Mouse (Mus musculus): ENCODE data around the gene Itpk1. TPM values are rescaled to one million over a fixed set of nuclear protein-coding genes. Genes with fewer than 3 reads are reported as not detected.

The Itpk1 gene
- total RNA-seq, 2 experiments from 2014 or later, result 1.2 to 5.3 TPM

GRCm38 (mm10) chr12:102670848-102671247 lies 33.9 kb downstream of the Itpk1 start:
- ATAC-seq (replicated peaks; ENCODE audit: low FRiP score, poor library complexity, severe bottlenecking), result 0 out of 2 replicates have a peak, but pooled peaks have one; percentile 58

DNA sequence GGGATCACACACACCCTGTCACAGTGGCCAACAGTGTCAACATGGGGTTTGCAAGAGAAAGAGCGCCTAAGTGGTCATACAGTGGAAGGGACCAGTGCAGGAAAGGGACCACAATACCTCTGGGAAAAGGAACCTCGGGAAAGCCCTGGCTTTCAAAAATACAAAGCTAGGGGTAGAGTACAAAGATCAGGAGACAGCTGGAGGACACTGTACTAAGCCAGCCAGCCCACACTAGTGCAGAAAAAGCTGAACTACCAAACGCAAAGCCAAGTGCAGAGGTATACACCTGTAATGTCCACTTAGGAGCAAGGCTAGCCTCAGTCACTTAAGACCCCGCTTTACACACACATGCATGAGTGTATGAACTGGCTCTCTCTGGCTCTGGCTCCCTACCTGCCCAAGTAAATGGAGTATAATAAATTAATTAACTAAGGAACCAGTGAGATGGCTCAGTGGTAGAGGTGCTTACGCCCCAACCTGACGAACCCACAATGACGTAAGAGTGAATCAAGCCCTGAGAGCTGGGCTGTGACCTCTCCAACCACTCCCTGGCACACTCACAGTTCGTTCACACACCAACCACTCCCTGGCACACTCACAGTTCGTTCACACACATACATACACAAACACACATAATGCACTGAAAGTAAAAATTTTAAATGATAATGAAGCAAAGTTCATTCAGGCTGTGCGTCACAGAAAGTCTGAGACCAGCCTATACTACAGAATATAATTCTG lies 39.1 kb downstream of the Itpk1 start:
- no peak for ATAC-seq (replicated peaks; ENCODE audit: low FRiP score, poor library complexity, severe bottlenecking)

GRCm38 (mm10) chr12:102664052-102664448 lies 40.7 kb downstream of the Itpk1 start:
- no peak for ATAC-seq (replicated peaks; ENCODE audit: low FRiP score, poor library complexity, severe bottlenecking)

DNA sequence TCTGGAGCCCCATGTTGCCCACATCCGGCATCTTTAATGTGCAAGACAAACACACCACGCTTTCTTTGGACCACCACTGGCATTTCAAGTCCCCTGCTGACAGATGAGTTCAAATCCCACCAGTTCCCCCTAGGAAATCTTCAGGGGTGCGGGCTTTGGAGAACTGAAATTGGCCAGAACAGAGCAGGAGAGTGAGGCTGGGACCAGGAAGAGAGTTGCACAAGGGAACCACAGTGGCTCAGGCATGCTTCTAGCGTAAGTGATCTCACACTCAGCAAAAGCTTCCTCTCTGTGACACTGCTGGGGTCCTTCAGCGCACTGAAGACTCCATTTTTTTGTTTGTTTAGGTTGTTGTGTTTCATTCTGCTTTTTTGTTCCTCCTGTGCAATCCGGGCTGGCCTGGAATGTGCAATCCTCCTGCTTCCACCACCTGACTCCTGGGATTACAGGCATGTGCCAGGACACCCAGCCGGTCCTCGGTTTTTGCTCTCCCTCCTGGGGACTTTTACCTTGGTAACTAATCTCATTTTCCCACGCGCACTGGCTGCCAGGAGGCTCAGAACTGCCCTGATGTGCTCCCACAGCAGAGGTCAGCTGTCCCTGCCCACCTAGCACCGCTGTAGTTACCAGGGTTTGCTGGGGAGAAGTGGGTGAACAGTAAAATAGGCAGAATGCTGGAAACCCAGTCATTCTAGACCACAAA lies 41.2 kb downstream of the Itpk1 start:
- ATAC-seq (replicated peaks; ENCODE audit: low FRiP score, poor library complexity, severe bottlenecking), result no peak

GRCm38 (mm10) chr12:102661772-102662171 lies 43.0 kb downstream of the Itpk1 start:
- no peak for ATAC-seq (replicated peaks; ENCODE audit: low FRiP score, poor library complexity, severe bottlenecking)

- ATAC-seq (replicated peaks; ENCODE audit: low FRiP score, poor library complexity, severe bottlenecking), result no peak
These were observed 43.7 kb downstream of the Itpk1 start for GRCm38 (mm10) chr12:102660906-102661651.

DNA sequence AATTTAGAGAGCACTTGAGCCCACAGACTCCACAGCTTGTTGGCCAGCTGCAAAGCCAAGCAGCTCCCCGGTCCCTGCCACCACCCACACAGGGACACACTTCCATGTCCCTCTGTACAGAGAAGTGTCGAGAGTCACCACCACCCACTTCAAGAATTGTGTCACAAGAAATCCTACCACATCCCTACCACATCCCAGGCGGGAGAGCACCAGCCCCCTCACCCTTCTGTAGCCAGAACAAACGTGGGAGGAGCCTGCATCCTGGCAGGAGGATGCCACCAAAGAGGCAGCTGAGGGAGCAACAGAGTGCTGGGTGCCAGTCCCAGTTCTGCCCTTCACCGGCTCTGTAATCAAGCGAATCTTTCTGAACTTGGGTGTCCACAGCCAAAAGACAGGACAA lies 51.7 kb downstream of the Itpk1 start:
- no peak for ATAC-seq (replicated peaks; ENCODE audit: low FRiP score, poor library complexity, severe bottlenecking)

DNA sequence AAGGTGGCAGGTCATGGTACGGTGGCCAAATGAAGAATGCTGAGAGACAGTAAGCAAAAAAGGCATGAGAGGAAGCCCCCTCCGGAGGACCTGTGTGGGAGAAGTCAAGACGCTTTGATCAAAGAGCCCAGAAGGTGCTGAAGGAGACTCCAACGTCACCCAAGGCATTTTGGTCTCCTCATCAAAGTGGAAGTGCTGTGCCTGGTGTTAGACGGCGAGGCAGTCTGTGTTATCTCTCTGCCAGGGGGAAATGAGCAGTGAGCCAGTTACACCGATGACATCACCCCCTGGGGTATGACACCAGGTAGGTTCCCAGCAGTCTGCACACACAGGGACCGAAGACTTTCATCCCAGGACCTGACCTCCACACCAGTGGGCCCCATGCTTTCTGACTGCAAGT lies 52.3 kb downstream of the Itpk1 start:
- no peak for ATAC-seq (replicated peaks; ENCODE audit: low FRiP score, poor library complexity, severe bottlenecking)

DNA sequence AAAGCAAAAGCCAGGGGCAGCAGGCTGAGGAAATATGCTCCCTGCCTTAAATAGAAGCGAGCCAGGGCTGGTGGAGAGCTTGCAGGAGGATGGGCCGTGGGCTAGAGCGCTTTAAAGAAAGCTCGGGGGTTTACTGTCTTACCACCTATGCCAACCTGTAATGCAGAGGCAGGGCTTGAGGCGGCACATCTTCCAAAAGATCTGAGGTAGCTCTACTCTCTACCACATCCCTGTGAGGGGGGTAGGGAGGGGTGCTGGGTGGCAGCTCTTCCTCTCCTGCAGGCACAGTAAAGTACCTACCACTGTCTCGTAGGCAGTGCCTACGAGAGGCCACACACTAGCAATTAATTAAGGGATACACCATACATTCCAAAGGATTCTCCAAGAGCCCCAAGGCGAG lies 52.9 kb downstream of the Itpk1 start:
- no peak for ATAC-seq (replicated peaks; ENCODE audit: low FRiP score, poor library complexity, severe bottlenecking)

DNA sequence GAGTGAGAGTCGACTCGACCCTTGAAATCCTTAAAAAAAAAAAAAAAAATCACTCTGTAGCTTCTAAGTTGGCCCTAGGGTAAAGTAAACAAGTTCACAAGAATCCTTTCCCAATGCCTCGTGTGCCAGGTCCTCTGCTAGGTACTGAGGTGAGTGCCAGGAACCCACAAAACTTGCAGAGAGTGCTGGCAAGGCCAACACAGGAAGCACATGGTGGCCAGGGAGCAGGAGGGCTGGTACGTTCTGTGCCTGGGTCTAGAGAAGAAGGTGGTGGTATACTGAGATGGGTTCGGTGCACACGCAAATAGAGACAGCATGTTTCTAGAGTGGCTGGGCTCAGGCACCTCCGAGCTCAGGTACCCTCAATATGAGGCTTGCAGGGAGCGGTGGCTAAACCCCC lies 53.3 kb downstream of the Itpk1 start:
- no peak for ATAC-seq (replicated peaks; ENCODE audit: low FRiP score, poor library complexity, severe bottlenecking)

GRCm38 (mm10) chr12:102650649-102651048 lies 54.1 kb downstream of the Itpk1 start:
- ATAC-seq (replicated peaks; ENCODE audit: low FRiP score, poor library complexity, severe bottlenecking), result no peak

DNA sequence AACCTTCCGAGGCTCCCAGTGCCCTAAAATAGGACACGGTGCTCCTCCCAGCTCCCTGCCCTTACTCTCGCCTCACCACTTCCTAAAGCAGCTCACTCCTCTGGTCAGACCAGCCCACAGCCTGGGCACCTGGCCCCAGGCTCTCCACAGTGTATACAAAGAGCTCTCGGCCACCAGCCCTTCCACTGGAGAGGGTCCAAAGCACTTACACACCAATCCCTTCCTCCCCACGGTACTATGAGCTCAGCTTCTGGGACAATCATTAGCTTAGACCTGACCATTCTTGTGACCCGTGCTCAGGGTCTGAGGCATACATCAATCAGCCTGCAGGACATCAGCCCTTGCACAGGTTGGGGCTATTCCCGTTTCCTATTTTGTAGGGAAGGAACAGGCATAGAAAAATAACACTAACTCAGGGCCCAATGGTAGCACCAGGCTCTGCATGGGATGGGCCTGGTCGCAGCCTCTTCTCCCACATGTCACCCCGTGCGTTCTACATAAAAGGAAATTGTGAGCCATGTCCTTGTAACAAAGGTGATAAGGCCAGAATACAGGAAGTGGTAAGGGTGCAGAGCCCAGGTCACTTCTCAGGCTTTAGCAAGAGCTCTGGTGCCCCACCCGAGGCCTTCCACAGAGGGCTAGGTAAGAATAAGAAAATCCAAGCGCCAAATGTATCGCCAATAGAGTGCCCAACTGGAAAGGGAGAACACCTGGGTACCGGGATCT lies 56.7 kb downstream of the Itpk1 start:
- no peak for ATAC-seq (replicated peaks; ENCODE audit: low FRiP score, poor library complexity, severe bottlenecking)

GRCm38 (mm10) chr12:102646586-102647260 lies 58.0 kb downstream of the Itpk1 start:
- ATAC-seq (replicated peaks; ENCODE audit: low FRiP score, poor library complexity, severe bottlenecking), result no peak

DNA sequence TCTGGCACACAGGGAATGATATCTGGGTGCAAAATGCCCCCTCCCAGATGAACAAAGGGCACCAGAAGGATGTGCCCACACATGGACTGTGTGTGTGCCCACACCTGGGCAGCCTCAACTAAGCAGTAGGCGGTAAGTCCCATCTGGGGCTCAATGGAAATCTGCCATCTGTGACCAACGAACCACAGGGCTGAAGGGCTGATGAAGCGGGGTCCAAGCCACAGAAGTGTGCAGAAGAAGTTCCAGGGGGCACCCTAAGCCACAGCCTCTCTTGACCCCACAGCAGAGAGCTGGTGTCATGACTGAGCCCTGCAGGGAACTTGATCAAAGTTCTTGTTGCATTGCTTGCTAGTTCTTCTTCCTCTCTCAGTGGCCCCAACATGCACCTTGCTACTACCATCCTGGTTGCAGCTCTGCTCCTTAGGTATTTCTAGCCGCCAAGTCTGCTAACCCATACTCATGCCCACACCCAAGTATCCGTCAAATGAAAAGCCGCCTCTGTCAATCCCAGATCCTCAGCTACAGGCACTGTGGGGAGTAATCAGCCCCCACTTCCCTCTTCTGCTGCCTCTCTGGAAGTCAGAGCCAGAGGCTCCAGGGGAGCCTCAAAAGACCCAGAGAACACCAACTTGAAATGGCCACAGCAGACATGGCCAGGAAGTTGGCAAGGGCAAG lies 58.7 kb downstream of the Itpk1 start:
- no peak for ATAC-seq (replicated peaks; ENCODE audit: low FRiP score, poor library complexity, severe bottlenecking)

DNA sequence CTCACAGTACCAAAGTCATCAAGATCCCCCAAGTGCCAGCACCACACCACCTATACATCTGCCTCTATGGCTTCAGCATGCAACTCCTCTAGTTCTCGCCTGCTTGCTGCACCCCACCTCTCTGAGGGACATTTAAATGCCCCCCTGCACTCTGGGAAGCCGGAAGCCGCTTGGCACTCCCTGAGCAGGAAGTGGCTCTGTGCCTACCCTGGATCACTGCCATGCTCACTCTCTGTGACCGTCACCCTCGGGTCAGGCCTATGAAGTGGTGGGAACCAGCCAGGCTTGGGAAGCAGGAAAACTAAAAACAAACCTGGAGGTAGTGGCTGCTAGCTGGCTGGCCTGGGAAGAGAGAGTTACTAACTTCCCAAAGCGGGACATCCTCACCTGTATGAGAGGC lies 61.4 kb downstream of the Itpk1 start:
- no peak for ATAC-seq (replicated peaks; ENCODE audit: low FRiP score, poor library complexity, severe bottlenecking)

- no peak for ATAC-seq (replicated peaks; ENCODE audit: low FRiP score, poor library complexity, severe bottlenecking)
These were observed 64.1 kb downstream of the Itpk1 start for GRCm38 (mm10) chr12:102640436-102641163.

- ATAC-seq (replicated peaks; ENCODE audit: low FRiP score, poor library complexity, severe bottlenecking), result no peak
These were observed 65.9 kb downstream of the Itpk1 start for GRCm38 (mm10) chr12:102638878-102639277.

DNA sequence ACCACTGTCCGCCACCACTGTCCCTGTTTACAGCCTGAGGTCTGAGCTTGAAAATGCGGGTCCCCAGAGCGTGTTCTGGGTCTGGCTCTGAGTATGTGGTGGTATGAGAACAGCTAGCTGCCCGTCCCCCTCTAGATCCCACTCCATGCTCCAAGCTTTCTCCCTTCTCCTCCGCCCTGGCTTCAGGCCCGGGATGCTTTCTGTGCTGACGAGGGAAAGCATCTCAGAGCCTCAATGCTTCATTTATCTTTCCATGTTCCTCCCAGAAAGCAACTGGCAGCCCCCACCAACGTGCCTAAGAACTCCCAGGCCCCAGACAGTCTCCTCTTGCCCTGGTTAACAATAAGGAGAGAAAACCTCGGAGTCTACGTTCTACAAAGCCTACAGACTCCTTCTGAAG lies 67.5 kb downstream of the Itpk1 start:
- no peak for ATAC-seq (replicated peaks; ENCODE audit: low FRiP score, poor library complexity, severe bottlenecking)

Data from erythroblast, adult 5-6 weeks (primary cell).